8 mouse cellular contexts compared by ENCODE assay signal in genomic region chr3:104385587-104385986, GRCm38 (mm10).
DNase-seq lines count a peak whose midpoint lies in the region; ATAC-seq lines count a peak whose summit lies in the region.

No protein-coding gene starts in this region.

- H3K4me3 ChIP-seq in forebrain, embryonic 13.5 days = no peak overlapping the region
- no peak overlapping the region for H3K4me3 ChIP-seq in forebrain, embryonic 10.5 days
- no peak overlapping the region for H3K4me3 ChIP-seq in heart, embryonic 16.5 days (ENCODE audit: low read length)

- H3K9ac ChIP-seq in forebrain, embryonic 13.5 days = no peak overlapping the region
- H3K9ac ChIP-seq in heart, embryonic 16.5 days (ENCODE audit: low read length) = peak overlapping the region; percentile 26

- no peak overlapping the region for H3K4me2 ChIP-seq in forebrain, embryonic 13.5 days
- H3K4me2 ChIP-seq in heart, embryonic 16.5 days (ENCODE audit: low read depth, low read length) = peak overlapping the region; percentile 43

- ATAC-seq in forebrain, embryonic 13.5 days = peak; percentile 65
- ATAC-seq in heart, embryonic 16.5 days (replicated peaks; ENCODE audit: extremely low read depth, insufficient read depth, low FRiP score) = peak; percentile 99
- no peak for ATAC-seq in granulocyte monocyte progenitor cell, adult 5-6 weeks (replicated peaks; ENCODE audit: poor library complexity, severe bottlenecking)

- no peak overlapping the region for H3K27ac ChIP-seq in forebrain, embryonic 13.5 days
- H3K27ac ChIP-seq in forebrain, embryonic 10.5 days = no peak overlapping the region
- peak overlapping the region; percentile 88 for H3K27ac ChIP-seq in heart, embryonic 16.5 days (ENCODE audit: low read length)

- H3K27me3 ChIP-seq in forebrain, embryonic 13.5 days = no peaks in the 10 kb centered on the region
- H3K27me3 ChIP-seq in forebrain, embryonic 10.5 days (ENCODE audit: poor library complexity, severe bottlenecking) = no peaks in the 10 kb centered on the region
- H3K27me3 ChIP-seq in heart, embryonic 16.5 days (ENCODE audit: control insufficient read depth, insufficient read depth, low read length) = no peaks in the 10 kb centered on the region

- H3K9me3 ChIP-seq in forebrain, embryonic 13.5 days (replicated peaks) = no peaks in the 10 kb centered on the region
- H3K9me3 ChIP-seq in forebrain, embryonic 10.5 days = no peaks in the 10 kb centered on the region
- no peaks in the 10 kb centered on the region for H3K9me3 ChIP-seq in heart, embryonic 16.5 days (replicated peaks; ENCODE audit: control insufficient read depth, low read length)

- H3K4me1 ChIP-seq in forebrain, embryonic 13.5 days = peaks cover 14% of the 10 kb centered on the region
- H3K4me1 ChIP-seq in forebrain, embryonic 10.5 days = peaks cover 11% of the 10 kb centered on the region; the same call in 1 of the 2 replicates
- peaks cover 30% of the 10 kb centered on the region for H3K4me1 ChIP-seq in heart, embryonic 16.5 days (ENCODE audit: control insufficient read depth, insufficient read depth, low read length)

- WGBS in forebrain, embryonic 13.5 days = 65% methylated on average over 8 of the region's 8 CpGs
- WGBS in forebrain, embryonic 10.5 days = 94% methylated on average over 8 of the region's 8 CpGs
- 19% methylated on average over 8 of the region's 8 CpGs for WGBS in heart, embryonic 16.5 days

- no peaks in the 10 kb centered on the region for H3K36me3 ChIP-seq in forebrain, embryonic 13.5 days (ENCODE audit: poor library complexity, severe bottlenecking)
- no peaks in the 10 kb centered on the region for H3K36me3 ChIP-seq in forebrain, embryonic 10.5 days (replicated peaks)
- H3K36me3 ChIP-seq in heart, embryonic 16.5 days (ENCODE audit: control insufficient read depth, insufficient read depth) = no peaks in the 10 kb centered on the region

- no peak for DNase-seq in forebrain, embryonic 10.5 days (ENCODE audit: extremely low spot score, low spot score)
- DNase-seq in brain, adult 2 months (ENCODE audit: low read depth, low spot score) = peak; percentile 68
- DNase-seq in lung, postnatal 10 days = peak; percentile 73
- DNase-seq in thymus, adult 18-20 months = no peak
- no peak for DNase-seq in testis, postnatal 10 days (ENCODE audit: low spot score)

Comparison
In these comparisons a context has a peak if more than half of its experiments do, and no peak if none do; other contexts are left out.
1. DNase-seq: peak in brain, adult 2 months (single experiment) and lung, postnatal 10 days (single experiment); none in forebrain, embryonic 10.5 days (single experiment), thymus, adult 18-20 months (0 of 2) and testis, postnatal 10 days (single experiment).